ENCODE assay signal across 8 mouse cellular contexts in the genomic region with DNA sequence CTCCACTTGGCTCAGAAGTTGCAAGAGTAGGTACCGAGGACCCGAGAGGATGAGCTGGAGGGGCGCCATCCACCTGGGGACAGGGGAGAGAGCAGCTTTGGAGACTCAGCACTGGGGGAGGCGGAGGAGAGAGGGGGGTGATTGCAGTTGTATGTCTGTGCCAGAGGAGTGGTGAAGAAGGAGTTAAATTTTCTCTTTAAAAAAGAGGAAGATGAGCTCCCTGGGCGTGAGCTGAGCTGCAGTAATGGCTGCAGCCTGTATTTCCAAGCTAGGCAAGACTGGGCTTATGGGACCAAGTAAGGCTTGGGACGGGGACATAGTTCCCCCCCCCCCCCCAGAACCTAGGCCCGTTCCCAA. TPM values are rescaled to one million over a fixed set of nuclear protein-coding genes. Genes with fewer than 3 reads are reported as not detected.
DNase-seq lines count a peak whose midpoint lies in the region; ATAC-seq lines count a peak whose summit lies in the region.

No protein-coding gene starts in this region.

- H3K27ac ChIP-seq in heart, embryonic 15.5 days: peak overlapping the region; percentile 78
- H3K27ac ChIP-seq in hindbrain, embryonic 12.5 days: peak overlapping the region; percentile 95
- H3K27ac ChIP-seq in midbrain, embryonic 10.5 days (replicated peaks): peak overlapping the region; percentile 92

- H3K4me3 ChIP-seq in heart, embryonic 15.5 days: peak overlapping the region; percentile 66
- H3K4me3 ChIP-seq in hindbrain, embryonic 12.5 days: peak overlapping the region; percentile 95
- H3K4me3 ChIP-seq in midbrain, embryonic 10.5 days: peak overlapping the region; percentile 86

- 8% methylated on average over 7 of the region's 7 CpGs for WGBS in heart, embryonic 15.5 days
- 3% methylated on average over 7 of the region's 7 CpGs for WGBS in hindbrain, embryonic 12.5 days
- WGBS in midbrain, embryonic 10.5 days: 4% methylated on average over 7 of the region's 7 CpGs

- H3K9me3 ChIP-seq in heart, embryonic 15.5 days (replicated peaks): no peaks in the 10 kb centered on the region
- H3K9me3 ChIP-seq in hindbrain, embryonic 12.5 days (replicated peaks): no peaks in the 10 kb centered on the region
- no peaks in the 10 kb centered on the region for H3K9me3 ChIP-seq in midbrain, embryonic 10.5 days (replicated peaks)

- H3K36me3 ChIP-seq in heart, embryonic 15.5 days: no peaks in the 10 kb centered on the region
- H3K36me3 ChIP-seq in hindbrain, embryonic 12.5 days: peaks cover 8% of the 10 kb centered on the region; the same call in 1 of the 2 replicates
- peaks cover 11% of the 10 kb centered on the region for H3K36me3 ChIP-seq in midbrain, embryonic 10.5 days

- intact Hi-C loops in heart, postnatal 25 days (cut with DNase I): no loop called here

- H3K9ac ChIP-seq in heart, embryonic 15.5 days: peak overlapping the region; percentile 84
- peak overlapping the region; percentile 88 for H3K9ac ChIP-seq in hindbrain, embryonic 12.5 days

- H3K4me1 ChIP-seq in heart, embryonic 15.5 days (replicated peaks): peaks cover 22% of the 10 kb centered on the region
- H3K4me1 ChIP-seq in hindbrain, embryonic 12.5 days: peaks cover 26% of the 10 kb centered on the region
- H3K4me1 ChIP-seq in midbrain, embryonic 10.5 days: peaks cover 28% of the 10 kb centered on the region

- DNase-seq in heart, postnatal 25 days (ENCODE audit: low spot score): no peak
- peak; percentile 78 for DNase-seq in MEL-GATA-1-ER (ENCODE audit: extremely low read depth, low read depth)
- no peak for DNase-seq in midbrain, embryonic 10.5 days (ENCODE audit: low spot score)
- DNase-seq in T-cell, adult 2 months (ENCODE audit: low spot score): no peak
- DNase-seq in adrenal gland, adult 2 months: no peak
- no peak for DNase-seq in cerebellum, adult 9-10 months

- peak overlapping the region; percentile 88 for H3K4me2 ChIP-seq in heart, embryonic 15.5 days
- peak overlapping the region; percentile 70 for H3K4me2 ChIP-seq in hindbrain, embryonic 12.5 days (replicated peaks)

- H3K27me3 ChIP-seq in heart, embryonic 15.5 days: peaks cover 38% of the 10 kb centered on the region
- peaks cover 11% of the 10 kb centered on the region; the same call in 1 of the 2 replicates for H3K27me3 ChIP-seq in hindbrain, embryonic 12.5 days
- H3K27me3 ChIP-seq in midbrain, embryonic 10.5 days (ENCODE audit: low read depth, poor library complexity, severe bottlenecking): peaks cover 32% of the 10 kb centered on the region

- peak; percentile 9; the same call in 1 of the 2 replicates for ATAC-seq in heart, embryonic 15.5 days (replicated peaks; ENCODE audit: insufficient number of reproducible peaks, insufficient read depth, low FRiP score, low read depth)
- ATAC-seq in hindbrain, embryonic 12.5 days (ENCODE audit: low FRiP score): peak; percentile 46

RNA-seq across cellular contexts. Expression of a gene that starts 1.1 kb away (rescaled TPM):
- polyA plus RNA-seq in heart, embryonic 15.5 days (2015; fragmentation: Nextera tagmentation; extraction: Ambion mirVana): 34.0 and 45.6 TPM in 2 replicates
- total RNA-seq in heart, postnatal 25 days (2021): 10 to 100 TPM; 17.9 to 20.3 TPM
- polyA plus RNA-seq in hindbrain, embryonic 12.5 days (2016; fragmentation: Nextera tagmentation; extraction: Ambion mirVana): 171 and 183 TPM in 2 replicates
- polyA plus RNA-seq in midbrain, embryonic 10.5 days (2016; fragmentation: Nextera tagmentation; extraction: Ambion mirVana): 46.5 and 67.6 TPM in 2 replicates
- 10 to 100 TPM; 59.4 to 62.2 TPM for total RNA-seq in adrenal gland, adult 2 months (2021)
- polyA plus RNA-seq in adrenal gland, adult 2 months (2012; rRNA removed): 41.5 and 43.2 TPM in 2 replicates

RNA-seq across cellular contexts. Expression of a gene that starts 15.2 kb away (rescaled TPM):
- 1.8 and 10.2 TPM in 2 replicates for polyA plus RNA-seq in heart, embryonic 15.5 days (2015; fragmentation: Nextera tagmentation; extraction: Ambion mirVana)
- total RNA-seq in heart, postnatal 25 days (2021): under 1 TPM; 0.44 to 0.50 TPM
- polyA plus RNA-seq in hindbrain, embryonic 12.5 days (2016; fragmentation: Nextera tagmentation; extraction: Ambion mirVana): 1.2 TPM in 2 replicates
- polyA plus RNA-seq in midbrain, embryonic 10.5 days (2016; fragmentation: Nextera tagmentation; extraction: Ambion mirVana): 1.3 and 2.4 TPM in 2 replicates
- 1 to 10 TPM; 1.6 to 1.8 TPM for total RNA-seq in adrenal gland, adult 2 months (2021)
- polyA plus RNA-seq in adrenal gland, adult 2 months (2012; rRNA removed): 2.6 and 2.7 TPM in 2 replicates

RNA-seq across cellular contexts. Expression of a gene that starts 19.8 kb away (rescaled TPM):
- polyA plus RNA-seq in heart, embryonic 15.5 days (2015; fragmentation: Nextera tagmentation; extraction: Ambion mirVana): 0.06 TPM in 1 of 2 replicates, not detected in the other
- 1 to 10 TPM in 1 of 2 experiments, under 1 TPM in 1; 0.81 to 1.1 TPM for total RNA-seq in heart, postnatal 25 days (2021)
- polyA plus RNA-seq in hindbrain, embryonic 12.5 days (2016; fragmentation: Nextera tagmentation; extraction: Ambion mirVana): 0.10 and 0.12 TPM in 2 replicates
- polyA plus RNA-seq in midbrain, embryonic 10.5 days (2016; fragmentation: Nextera tagmentation; extraction: Ambion mirVana): not detected in 2 replicates
- total RNA-seq in adrenal gland, adult 2 months (2021): 1 to 10 TPM in 1 of 2 experiments, under 1 TPM in 1; 0.61 to 2.2 TPM
- polyA plus RNA-seq in adrenal gland, adult 2 months (2012; rRNA removed): 2.3 and 3.0 TPM in 2 replicates

RNA-seq across cellular contexts. Expression of a gene that starts 42.6 kb away (rescaled TPM):
- polyA plus RNA-seq in heart, embryonic 15.5 days (2015; fragmentation: Nextera tagmentation; extraction: Ambion mirVana): 3.4 and 5.9 TPM in 2 replicates
- total RNA-seq in heart, postnatal 25 days (2021): 10 to 100 TPM; 14.6 to 17.5 TPM
- polyA plus RNA-seq in hindbrain, embryonic 12.5 days (2016; fragmentation: Nextera tagmentation; extraction: Ambion mirVana): 0.70 and 0.90 TPM in 2 replicates
- 0.06 and 0.17 TPM in 2 replicates for polyA plus RNA-seq in midbrain, embryonic 10.5 days (2016; fragmentation: Nextera tagmentation; extraction: Ambion mirVana)
- total RNA-seq in adrenal gland, adult 2 months (2021): 1 to 10 TPM; 2.0 to 3.6 TPM
- polyA plus RNA-seq in adrenal gland, adult 2 months (2012; rRNA removed): 1.1 and 1.8 TPM in 2 replicates
